Mouse (Mus musculus): Measurements from ENCODE around the gene Cox4i1.
A peak's percentile ranks its signal among the peaks of the same experiment; 100 is the strongest.

The Cox4i1 gene

GRCm38 (mm10) chr8:120667561-120668373 lies at the start of gene Cox4i1, which contains the start of gene Gm27021:
Cox4i1 (plus strand) TSS chr8:120668222.
Gm27021 (minus strand) TSS chr8:120668079.
- peak; percentile 96 for DNase-seq

GRCm38 (mm10) chr8:120619235-120620180 lies 48.5 kb upstream of the Cox4i1 start:
- peak; percentile 45 for DNase-seq

- DNase-seq: no peak
Measured at GRCm38 (mm10) chr8:120620441-120620840, 47.6 kb upstream of the Cox4i1 start.

- DNase-seq: peak; percentile 75
Measured at GRCm38 (mm10) chr8:120622161-120622560, 45.9 kb upstream of the Cox4i1 start.

GRCm38 (mm10) chr8:120623608-120624007 lies 44.4 kb upstream of the Cox4i1 start:
- DNase-seq: peak; percentile 55

- DNase-seq: no peak
Measured at GRCm38 (mm10) chr8:120626461-120626860, 41.6 kb upstream of the Cox4i1 start.

- no peak for DNase-seq
Measured at GRCm38 (mm10) chr8:120627298-120627697, 40.7 kb upstream of the Cox4i1 start.

- no peak for DNase-seq
Measured at GRCm38 (mm10) chr8:120630031-120630430, 38.0 kb upstream of the Cox4i1 start.

GRCm38 (mm10) chr8:120630848-120631247 lies 37.2 kb upstream of the Cox4i1 start:
- DNase-seq: no peak

- no peak for DNase-seq
Measured at GRCm38 (mm10) chr8:120631441-120632375, 36.3 kb upstream of the Cox4i1 start.

- DNase-seq: peak; percentile 42
Measured at GRCm38 (mm10) chr8:120632969-120633664, 34.9 kb upstream of the Cox4i1 start.

GRCm38 (mm10) chr8:120633665-120634271 lies 34.3 kb upstream of the Cox4i1 start:
- peak; percentile 45 for DNase-seq

GRCm38 (mm10) chr8:120634329-120634839 lies 33.6 kb upstream of the Cox4i1 start:
- peak; percentile 56 for DNase-seq

GRCm38 (mm10) chr8:120641245-120641644 lies 26.8 kb upstream of the Cox4i1 start:
- DNase-seq: peak; percentile 71

- DNase-seq: no peak
Measured at GRCm38 (mm10) chr8:120642031-120642662, 25.9 kb upstream of the Cox4i1 start.

- no peak for DNase-seq
Measured at GRCm38 (mm10) chr8:120644663-120645062, 23.4 kb upstream of the Cox4i1 start.

- peak; percentile 40 for DNase-seq
Measured at GRCm38 (mm10) chr8:120647532-120647931, 20.5 kb upstream of the Cox4i1 start, which contains the start of gene 1190005I06Rik. 1190005I06Rik (minus strand) TSS chr8:120647632.

GRCm38 (mm10) chr8:120656322-120657052 lies 11.5 kb upstream of the Cox4i1 start:
- DNase-seq: peak; percentile 47

- DNase-seq: no peak
Measured at GRCm38 (mm10) chr8:120657415-120657814, 10.6 kb upstream of the Cox4i1 start.

GRCm38 (mm10) chr8:120664566-120664965 lies 3.5 kb upstream of the Cox4i1 start:
- no peak for DNase-seq
